Mouse (Mus musculus) adrenal gland, postnatal 36 days (tissue): ENCODE data around the gene Gnai3. TPM values are rescaled to one million over a fixed set of nuclear protein-coding genes. Genes with fewer than 3 reads are reported as not detected.
A peak's percentile ranks its signal among the peaks of the same experiment; 100 is the strongest.

Experiments
- DNase-seq, 2 experiments: peaks; one replicate each; pipeline ENCODE4 v3.0.0; 2021; ENCODE audit warnings: mixed read lengths in 1 of 2
- total RNA-seq, 2 experiments: library from RNA; stranded (reverse); gene quantifications; 2 replicates each; pipeline ENCODE4 v1.2.3; 2021

Gnai3 gene
- total RNA-seq, 2 experiments from 2014 or later: 159 to 181 TPM

DNA sequence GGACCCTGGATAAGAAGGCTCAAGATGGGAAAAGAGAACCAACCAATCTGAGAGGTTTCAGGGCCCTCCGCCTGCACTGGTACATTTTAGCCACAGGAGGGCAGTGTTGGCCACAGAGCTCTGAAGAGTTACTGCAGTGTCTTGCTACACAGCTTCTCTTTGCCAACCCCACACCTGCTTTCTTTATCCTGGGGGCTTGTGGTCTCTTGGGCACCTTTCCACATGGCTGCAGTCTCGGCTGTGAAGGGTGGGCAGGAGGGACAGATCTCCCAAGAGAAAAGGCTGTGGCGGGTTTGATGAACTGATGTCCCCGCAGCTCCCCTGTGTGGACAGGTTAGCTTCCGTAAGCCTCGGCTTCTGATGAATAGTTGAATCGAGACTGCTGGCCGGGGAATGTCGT is 18.9 kb upstream of the Gnai3 start:
- peak; percentile 80 to 84 for DNase-seq

DNA sequence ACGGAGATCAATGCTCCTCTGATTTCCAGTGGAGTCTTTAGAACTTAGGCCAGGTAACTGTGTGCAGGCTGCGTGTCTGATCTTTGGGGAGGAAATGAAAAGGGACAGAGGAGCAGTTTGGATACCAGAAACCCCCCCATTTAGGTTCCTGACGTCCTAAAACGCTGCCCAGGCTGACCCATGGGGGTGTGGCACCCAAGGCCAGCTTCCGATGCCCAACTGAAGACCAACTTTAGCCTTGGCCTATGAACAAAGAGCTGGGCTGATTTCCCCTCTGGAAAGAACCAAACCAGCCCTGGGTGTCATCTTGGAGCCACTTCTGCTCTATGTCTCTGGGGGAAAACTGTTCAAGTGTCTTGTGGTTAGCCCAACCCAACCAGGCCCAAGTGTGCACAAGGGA is 18.1 kb upstream of the Gnai3 start:
- DNase-seq: no peak

- no peak for DNase-seq
These were observed 12.6 kb upstream of the Gnai3 start for GRCm38 (mm10) chr3:108158383-108159037.

DNA sequence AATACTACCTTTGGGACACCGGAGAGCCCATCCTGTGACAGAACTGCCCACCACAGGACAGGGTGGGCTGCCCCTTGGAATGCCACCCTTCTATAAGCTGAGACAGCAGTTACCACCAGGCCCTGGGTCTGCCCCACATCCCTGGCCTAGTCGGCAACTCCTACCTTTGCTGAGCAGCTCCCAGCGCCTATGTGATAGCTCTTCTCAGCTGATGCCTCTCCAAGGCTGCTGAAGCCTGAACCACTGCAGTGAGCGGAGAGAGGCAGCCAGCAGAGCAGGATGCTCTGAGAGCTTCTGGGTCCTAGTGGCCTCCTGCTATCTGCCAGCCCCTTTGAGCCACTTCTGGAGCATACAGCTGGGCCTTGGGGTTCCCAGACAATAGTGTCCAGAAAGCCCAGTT is 8.7 kb upstream of the Gnai3 start, which contains the start of gene Gpr61:
Gene Gpr61, minus strand, starts transcription at position 227 of the 400 bp plus-strand sequence.
- DNase-seq: no peak

- DNase-seq: no peak
These were observed 6.3 kb upstream of the Gnai3 start for GRCm38 (mm10) chr3:108152290-108152689.

GRCm38 (mm10) chr3:108147386-108148235 is 1.7 kb upstream of the Gnai3 start:
- DNase-seq: peak; percentile 89 to 90

DNA sequence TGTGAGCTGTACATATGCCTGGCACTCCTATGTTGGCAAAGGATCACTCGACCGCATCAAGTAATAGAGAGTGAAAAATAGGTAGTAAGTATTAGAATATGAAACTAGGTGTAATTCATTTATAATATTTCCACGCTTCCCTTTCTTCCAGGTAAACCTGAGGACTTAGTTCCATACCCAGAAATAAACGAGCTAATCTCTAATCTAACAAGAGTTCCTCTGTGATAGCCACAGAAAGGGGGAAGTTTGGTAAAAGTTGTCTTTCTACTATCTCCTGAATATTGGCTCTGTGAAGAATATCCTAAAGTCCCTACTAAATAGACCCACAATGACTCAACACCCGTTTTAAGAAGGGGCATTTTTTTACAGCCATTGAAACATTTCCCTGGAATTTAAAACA is 725 bp upstream of the Gnai3 start:
- DNase-seq: no peak

GRCm38 (mm10) chr3:108140786-108141185 is 5.2 kb downstream of the Gnai3 start:
- no peak for DNase-seq

DNA sequence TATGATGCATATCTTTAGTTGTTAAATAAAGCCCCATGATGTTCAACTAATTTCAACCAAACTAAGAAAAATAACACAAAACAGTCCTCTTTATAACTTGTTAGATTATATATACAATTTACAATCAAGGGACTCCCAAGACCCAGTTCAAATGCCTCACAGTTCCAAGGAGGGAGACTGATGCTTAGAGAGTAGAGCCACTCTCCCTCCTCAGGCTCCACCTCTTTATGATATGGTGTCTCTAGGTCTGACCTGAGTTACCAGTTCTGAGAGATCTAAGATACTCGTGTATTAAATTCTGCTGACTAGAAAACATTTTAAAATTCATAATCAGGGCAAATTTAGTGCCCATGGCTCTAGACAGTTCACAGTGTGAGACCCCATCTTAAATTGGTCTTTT is 6.8 kb downstream of the Gnai3 start:
- DNase-seq: no peak

DNA sequence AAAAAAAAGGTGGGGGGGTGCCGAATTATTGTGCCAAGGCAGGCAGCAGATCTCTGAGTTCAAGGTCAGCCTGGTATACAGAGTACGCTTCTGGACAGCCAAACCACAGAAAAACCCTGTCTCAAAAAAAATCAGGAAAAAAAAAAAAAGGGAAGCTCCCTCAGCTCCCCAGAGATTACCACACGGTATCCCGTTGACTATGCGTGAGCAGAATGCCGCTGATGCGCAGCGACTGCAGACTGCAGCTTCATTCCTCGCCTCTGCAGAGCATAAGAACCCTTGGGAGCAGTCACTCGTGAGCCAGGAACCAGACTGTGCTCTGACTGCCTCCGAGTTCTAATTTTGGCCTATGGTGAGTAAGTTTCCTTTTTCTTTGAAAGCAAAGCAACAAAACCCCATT is 11.2 kb downstream of the Gnai3 start:
- peak; percentile 40 to 53 for DNase-seq

DNA sequence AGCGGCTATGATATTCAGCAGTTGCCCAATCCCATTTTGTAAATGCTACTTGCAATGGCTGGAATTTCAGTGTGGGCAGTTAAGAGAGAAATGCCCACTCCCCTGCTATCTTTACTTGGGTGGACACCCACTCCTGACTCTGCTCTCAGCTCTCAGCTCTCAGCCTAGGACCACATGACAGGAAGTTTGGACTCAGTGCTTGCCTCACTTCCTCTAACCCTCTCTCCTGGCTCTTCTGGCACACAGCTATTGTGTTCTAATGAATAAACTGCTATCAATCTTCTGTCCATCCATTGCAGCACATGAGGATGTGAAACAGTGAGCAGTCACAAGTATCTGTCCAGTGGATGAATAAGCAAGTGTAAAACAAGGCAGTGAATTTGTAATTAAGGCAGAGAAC is 13.5 kb downstream of the Gnai3 start:
- no peak for DNase-seq

DNA sequence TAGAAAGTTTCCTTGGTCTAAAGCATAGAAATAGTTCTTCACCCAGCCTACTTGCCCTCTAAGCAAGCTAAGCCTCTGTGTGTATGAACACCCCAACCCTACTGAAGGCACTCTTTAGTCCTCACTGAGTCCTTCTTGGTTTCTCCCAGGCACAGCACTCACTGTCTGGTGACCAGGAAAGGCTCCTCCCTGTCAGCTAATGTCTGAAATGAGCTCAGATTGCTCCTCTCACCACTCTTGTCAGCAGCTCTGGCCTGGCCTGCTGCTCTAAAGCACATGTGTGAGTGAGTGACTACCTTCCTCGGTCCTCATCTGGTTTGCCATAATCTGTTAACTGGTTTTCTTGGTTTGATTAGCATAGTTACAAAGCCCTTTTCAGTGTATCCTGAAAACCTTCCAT is 14.1 kb downstream of the Gnai3 start:
- DNase-seq: no peak

GRCm38 (mm10) chr3:108131216-108131615 is 14.7 kb downstream of the Gnai3 start:
- no peak for DNase-seq

DNA sequence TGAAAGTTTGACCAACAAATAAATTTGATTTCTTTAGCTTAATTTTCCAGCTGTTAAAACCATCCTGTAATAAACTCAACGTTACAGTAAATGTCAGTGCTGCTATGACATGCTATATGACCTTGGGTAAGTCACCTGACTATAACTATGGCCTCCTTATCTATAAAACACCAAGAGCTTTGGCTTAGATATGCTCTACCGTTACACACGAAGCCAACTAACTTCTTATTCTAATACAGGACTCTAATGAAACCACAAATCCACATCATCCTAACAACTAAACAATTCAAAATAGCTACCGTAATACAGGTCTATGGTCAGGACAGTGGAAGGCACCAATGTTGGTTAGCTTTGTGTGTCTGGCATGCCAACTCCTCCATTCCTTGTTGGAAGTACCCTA is 16.1 kb downstream of the Gnai3 start:
- DNase-seq: no peak

- DNase-seq: no peak
These were observed 16.6 kb downstream of the Gnai3 start for GRCm38 (mm10) chr3:108129367-108129766.

GRCm38 (mm10) chr3:108128520-108128919 is 17.4 kb downstream of the Gnai3 start:
- DNase-seq: no peak

DNA sequence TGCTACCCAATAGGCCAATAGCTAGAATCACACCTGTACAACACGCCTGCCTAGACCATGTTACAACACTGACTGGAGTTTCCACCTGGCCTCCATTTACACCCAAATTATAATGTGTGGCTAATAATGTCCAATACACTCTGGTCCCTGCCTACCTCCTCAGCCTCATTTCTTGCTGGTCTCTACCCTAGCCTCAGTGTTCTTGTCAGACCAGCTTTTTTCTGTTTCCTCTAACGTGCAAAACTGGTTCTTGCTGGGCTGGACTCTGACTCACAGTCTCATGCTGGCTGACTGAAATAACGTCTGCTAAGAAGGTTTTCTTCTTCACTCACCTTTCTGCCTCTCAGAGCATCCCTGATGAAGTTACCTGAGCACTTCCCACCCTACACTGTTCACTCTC is 19.6 kb downstream of the Gnai3 start:
- DNase-seq: no peak

DNA sequence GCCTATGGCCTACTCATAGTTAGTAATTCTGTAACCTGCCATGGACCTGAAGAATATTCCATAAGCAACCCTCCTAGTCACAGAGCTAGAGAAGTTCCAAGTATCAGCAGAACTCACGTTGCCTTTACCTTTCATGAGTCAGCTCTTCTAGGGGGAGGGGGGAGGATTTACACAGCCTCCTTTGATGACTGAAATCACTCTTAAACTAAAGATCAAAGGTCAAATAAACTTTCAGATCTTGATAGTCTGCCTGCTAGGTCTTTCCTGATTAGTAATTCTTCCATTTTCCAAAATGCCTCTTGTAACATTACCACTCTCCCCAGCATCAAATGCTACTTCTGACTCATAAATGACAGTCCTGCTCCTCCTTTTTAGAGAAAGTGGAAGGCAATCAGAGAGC is 21.8 kb downstream of the Gnai3 start:
- DNase-seq: no peak

DNA sequence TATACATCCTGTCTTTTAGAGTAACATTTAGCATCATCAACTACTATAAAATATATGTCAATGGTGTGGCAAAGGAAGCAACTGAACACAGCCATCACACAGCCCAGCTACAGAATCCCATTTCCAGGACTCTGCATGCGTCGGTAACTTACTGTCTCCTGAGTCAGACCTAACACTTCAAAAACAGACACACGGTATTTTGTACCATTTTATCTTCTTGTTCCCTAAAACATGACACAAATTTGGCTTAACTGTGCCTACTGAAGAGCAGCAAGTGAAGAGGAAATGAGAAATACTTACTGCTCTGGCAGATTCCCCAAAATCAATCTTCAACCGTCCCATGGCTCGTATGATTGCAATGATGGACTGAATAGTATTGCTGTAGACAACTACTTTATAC is 22.7 kb downstream of the Gnai3 start:
- DNase-seq: no peak

GRCm38 (mm10) chr3:108121101-108121500 is 24.8 kb downstream of the Gnai3 start:
- peak; percentile 40 to 44 for DNase-seq

DNA sequence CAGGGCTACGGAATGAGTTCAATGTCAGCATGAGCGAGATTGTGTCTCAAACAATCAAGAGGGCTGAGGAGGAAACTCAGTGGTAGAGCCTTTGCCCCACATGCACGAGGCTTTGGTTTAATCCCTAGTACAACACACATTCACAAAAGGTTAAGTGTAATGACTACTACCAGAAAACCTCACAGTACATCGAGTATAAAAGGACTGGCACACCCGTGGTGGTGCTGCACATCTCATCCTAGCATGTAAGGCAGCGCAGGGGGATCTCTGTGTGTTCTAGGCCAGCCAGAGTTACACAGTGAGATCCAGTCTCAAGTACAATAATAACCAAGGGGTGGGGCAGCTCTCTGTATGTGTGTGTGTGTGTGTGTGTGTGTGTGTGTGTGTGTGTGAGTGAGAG is 28.5 kb downstream of the Gnai3 start:
- no peak for DNase-seq

GRCm38 (mm10) chr3:108113591-108114289 is 32.2 kb downstream of the Gnai3 start:
- DNase-seq: no peak

DNA sequence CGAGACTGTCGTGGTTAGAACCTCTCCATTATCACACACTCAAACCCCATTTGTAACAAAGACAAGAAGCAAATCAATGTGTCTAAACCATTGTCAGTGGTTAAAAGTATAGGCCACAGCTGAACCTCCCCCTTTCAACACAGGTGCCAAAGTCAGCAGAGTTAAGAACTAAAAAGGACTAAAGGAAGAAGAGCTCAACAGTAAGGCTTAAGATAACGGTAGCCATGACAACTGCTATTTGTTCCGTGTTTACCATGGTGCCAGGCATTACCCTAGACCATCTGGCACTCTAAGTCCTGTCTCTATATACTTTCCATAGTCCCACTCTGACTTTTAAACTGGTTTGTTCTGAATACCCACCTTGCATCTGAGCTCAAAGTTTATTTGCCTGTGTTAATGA is 33.3 kb downstream of the Gnai3 start:
- DNase-seq: no peak
